ENCODE assay signal across 8 mouse cellular contexts in genomic region chr11:58009051-58009515, GRCm38 (mm10). TPM values are rescaled to one million over a fixed set of nuclear protein-coding genes. Genes with fewer than 3 reads are reported as not detected.
DNase-seq lines count a peak whose midpoint lies in the region; ATAC-seq and TF ChIP-seq lines count a peak whose summit lies in the region.

Gene Larp1, plus strand, starts transcription at chr11:58009064.

- H3K27me3 ChIP-seq in embryonic facial prominence, embryonic 14.5 days (replicated peaks; ENCODE audit: control insufficient read depth, insufficient read depth, low read length): no peaks in the 10 kb centered on the region
- no peaks in the 10 kb centered on the region for H3K27me3 ChIP-seq in heart, embryonic 15.5 days
- H3K27me3 ChIP-seq in midbrain, postnatal 0 days (ENCODE audit: insufficient read depth, low read length): no peaks in the 10 kb centered on the region

- H3K4me2 ChIP-seq in embryonic facial prominence, embryonic 14.5 days (ENCODE audit: low read depth, low read length): peak within 1 kb of the TSS; percentile 87
- H3K4me2 ChIP-seq in heart, embryonic 15.5 days: peak within 1 kb of the TSS; percentile 77
- peak within 1 kb of the TSS; percentile 91 for H3K4me2 ChIP-seq in midbrain, postnatal 0 days (ENCODE audit: low read depth, low read length, poor library complexity, severe bottlenecking)

- no peaks in the 10 kb centered on the region for H3K36me3 ChIP-seq in embryonic facial prominence, embryonic 14.5 days (ENCODE audit: control insufficient read depth, insufficient read depth, low read length)
- no peaks in the 10 kb centered on the region for H3K36me3 ChIP-seq in heart, embryonic 15.5 days
- H3K36me3 ChIP-seq in midbrain, postnatal 0 days (ENCODE audit: insufficient read depth, low read length): no peaks in the 10 kb centered on the region

- peaks cover 11% of the 10 kb centered on the region for H3K4me1 ChIP-seq in embryonic facial prominence, embryonic 14.5 days (ENCODE audit: control insufficient read depth, insufficient read depth, low read length)
- H3K4me1 ChIP-seq in heart, embryonic 15.5 days (replicated peaks): peaks cover 36% of the 10 kb centered on the region
- peaks cover 11% of the 10 kb centered on the region; the same call in 1 of the 2 replicates for H3K4me1 ChIP-seq in midbrain, postnatal 0 days (ENCODE audit: insufficient read depth, low read length)

- no peak for TF ChIP-seq CTCF in left cerebral cortex, adult 2 months (IDR thresholded peaks at IDR 0.05)
- no peak for TF ChIP-seq CTCF in midbrain, postnatal 0 days (IDR thresholded peaks at IDR 0.05)

- intact Hi-C loops in left cerebral cortex, adult 2 months (cut with DNase I): loop anchor here (2.0 kb wide), 3 partner anchors 46 to 294 kb away; no protein-coding TSS in a partner anchor
- intact Hi-C loops in left cerebral cortex, postnatal 25 days (cut with DNase I): loop anchor here (2.0 to 5.0 kb wide), 2 partner anchors 46 to 93 kb away; partner anchors contain the start of gene Cnot8

- peak within 1 kb of the TSS; percentile 93 for H3K4me3 ChIP-seq in left cerebral cortex, adult 2 months
- H3K4me3 ChIP-seq in embryonic facial prominence, embryonic 14.5 days (ENCODE audit: low read depth, low read length): peak within 1 kb of the TSS; percentile 97
- H3K4me3 ChIP-seq in heart, embryonic 15.5 days: peak within 1 kb of the TSS; percentile 97
- peak within 1 kb of the TSS; percentile 96 for H3K4me3 ChIP-seq in midbrain, postnatal 0 days (ENCODE audit: low read depth, low read length)

- WGBS in embryonic facial prominence, embryonic 14.5 days: 0% methylated on average over 10 of the region's 84 CpGs
- WGBS in heart, embryonic 15.5 days: under 1% methylated on average over 77 of the region's 84 CpGs
- 0% methylated on average over 21 of the region's 84 CpGs for WGBS in midbrain, postnatal 0 days

- H3K9me3 ChIP-seq in embryonic facial prominence, embryonic 14.5 days (ENCODE audit: control insufficient read depth, low read length): no peaks in the 10 kb centered on the region
- H3K9me3 ChIP-seq in heart, embryonic 15.5 days (replicated peaks): no peaks in the 10 kb centered on the region
- no peaks in the 10 kb centered on the region for H3K9me3 ChIP-seq in midbrain, postnatal 0 days (ENCODE audit: low read length)

- H3K9ac ChIP-seq in embryonic facial prominence, embryonic 14.5 days (ENCODE audit: low read depth, low read length): peak within 1 kb of the TSS; percentile 96
- peak within 1 kb of the TSS; percentile 97 for H3K9ac ChIP-seq in heart, embryonic 15.5 days
- peak within 1 kb of the TSS; percentile 77 for H3K9ac ChIP-seq in midbrain, postnatal 0 days (replicated peaks; ENCODE audit: low read length, poor library complexity, severe bottlenecking)

- peak within 1 kb of the TSS; percentile 92 for H3K27ac ChIP-seq in left cerebral cortex, adult 2 months
- H3K27ac ChIP-seq in embryonic facial prominence, embryonic 14.5 days (replicated peaks; ENCODE audit: low read depth, low read length): peak within 1 kb of the TSS; percentile 91
- peak within 1 kb of the TSS; percentile 91 for H3K27ac ChIP-seq in heart, embryonic 15.5 days
- peak within 1 kb of the TSS; percentile 89 for H3K27ac ChIP-seq in midbrain, postnatal 0 days (ENCODE audit: low read depth, low read length)

- no peak for DNase-seq in left cerebral cortex, adult 2 months (ENCODE audit: extremely low spot score in 1 of 2, low spot score in 2 of 2)
- DNase-seq in left cerebral cortex, adult 11 months (ENCODE audit: low spot score): no peak
- no peak for DNase-seq in adrenal gland, adult 2 months
- no peak for DNase-seq in embryonic facial prominence, embryonic 14.5 days (ENCODE audit: low spot score)
- DNase-seq in left cerebral cortex, postnatal 25 days (ENCODE audit: low spot score in 2 of 2): peak in 1 of 2 experiments; percentile 39
- no peak for DNase-seq in midbrain, postnatal 0 days (ENCODE audit: low spot score)
- no peak for DNase-seq in urinary bladder, postnatal 10 days (ENCODE audit: low spot score)

- ATAC-seq in embryonic facial prominence, embryonic 14.5 days (ENCODE audit: low read depth): peak; percentile 22
- ATAC-seq in heart, embryonic 15.5 days (replicated peaks; ENCODE audit: insufficient number of reproducible peaks, insufficient read depth, low FRiP score, low read depth): peak; percentile 25
- ATAC-seq in midbrain, postnatal 0 days (ENCODE audit: low FRiP score): peak; percentile 45

RNA-seq across cellular contexts. Expression of gene Larp1, which starts in this region (rescaled TPM):
- 10 to 100 TPM; 91.9 to 97.7 TPM for total RNA-seq in left cerebral cortex, adult 2 months (2021)
- total RNA-seq in adrenal gland, adult 2 months (2021): 100 to 1,000 TPM in 1 of 2 experiments, 10 to 100 TPM in 1; 75.1 to 137 TPM
- 34.1 and 39.8 TPM in 2 replicates for polyA plus RNA-seq in adrenal gland, adult 2 months (2012; rRNA removed)
- polyA plus RNA-seq in embryonic facial prominence, embryonic 14.5 days (2014; fragmentation: Nextera tagmentation; extraction: Ambion mirVana): 19.5 and 21.9 TPM in 2 replicates
- polyA plus RNA-seq in heart, embryonic 15.5 days (2015; fragmentation: Nextera tagmentation; extraction: Ambion mirVana): 11.3 and 15.7 TPM in 2 replicates
- 10 to 100 TPM; 86.4 to 88.9 TPM for total RNA-seq in left cerebral cortex, postnatal 25 days (2021)
- total RNA-seq in midbrain, postnatal 0 days (2014; rRNA removed): 51.8 and 53.1 TPM in 2 replicates
- polyA plus RNA-seq in midbrain, postnatal 0 days (2015; fragmentation: Nextera tagmentation; extraction: Ambion mirVana): 14.7 and 15.7 TPM in 2 replicates
